Mouse (Mus musculus) kidney, adult 8-10 months (tissue): Measurements from ENCODE around the gene Rps16.

Experiments used
- DNase-seq, 2 experiments: peaks; one replicate each; pipeline ENCODE4 v3.0.0; 2022

Gene Rps16

DNA sequence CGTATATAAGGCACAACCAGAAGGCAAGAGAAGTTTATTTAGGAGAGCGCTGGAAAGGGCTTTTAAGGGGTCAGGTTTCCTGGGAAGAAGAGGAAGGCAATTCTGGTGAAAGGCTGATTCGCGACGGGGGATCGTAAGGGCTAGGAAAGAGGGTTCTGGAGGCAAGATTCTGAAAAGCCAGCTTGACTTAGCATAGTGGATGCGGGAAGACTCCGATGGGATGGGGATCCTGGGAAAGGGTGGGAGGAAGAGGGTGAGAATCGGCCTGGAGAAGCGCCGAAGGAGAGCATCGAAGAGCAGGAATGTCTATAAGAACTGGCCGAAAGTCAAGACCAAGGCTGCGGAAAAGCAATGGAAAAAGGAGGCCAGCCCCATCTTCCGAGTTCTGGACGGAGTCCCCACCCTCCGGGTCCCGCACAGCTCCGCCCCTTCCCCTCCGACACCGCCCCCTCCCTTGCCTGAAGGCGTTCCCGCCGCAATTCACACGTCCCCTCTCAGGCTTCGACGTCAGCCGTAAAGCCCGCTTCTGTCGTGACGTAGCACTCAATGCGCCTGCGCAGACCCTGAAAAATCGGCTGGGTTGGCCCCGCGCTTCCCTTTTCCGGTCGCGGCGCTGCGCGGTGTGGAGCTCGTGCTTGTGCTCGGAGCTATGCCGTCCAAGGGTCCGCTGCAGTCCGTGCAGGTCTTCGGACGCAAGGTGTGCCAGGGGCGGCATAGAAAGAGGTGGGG is at the start of gene Rps16:
Gene Rps16, plus strand, starts transcription at position 498 of the 729 bp plus-strand sequence.
- DNase-seq, result peak; percentile 96 to 97

DNA sequence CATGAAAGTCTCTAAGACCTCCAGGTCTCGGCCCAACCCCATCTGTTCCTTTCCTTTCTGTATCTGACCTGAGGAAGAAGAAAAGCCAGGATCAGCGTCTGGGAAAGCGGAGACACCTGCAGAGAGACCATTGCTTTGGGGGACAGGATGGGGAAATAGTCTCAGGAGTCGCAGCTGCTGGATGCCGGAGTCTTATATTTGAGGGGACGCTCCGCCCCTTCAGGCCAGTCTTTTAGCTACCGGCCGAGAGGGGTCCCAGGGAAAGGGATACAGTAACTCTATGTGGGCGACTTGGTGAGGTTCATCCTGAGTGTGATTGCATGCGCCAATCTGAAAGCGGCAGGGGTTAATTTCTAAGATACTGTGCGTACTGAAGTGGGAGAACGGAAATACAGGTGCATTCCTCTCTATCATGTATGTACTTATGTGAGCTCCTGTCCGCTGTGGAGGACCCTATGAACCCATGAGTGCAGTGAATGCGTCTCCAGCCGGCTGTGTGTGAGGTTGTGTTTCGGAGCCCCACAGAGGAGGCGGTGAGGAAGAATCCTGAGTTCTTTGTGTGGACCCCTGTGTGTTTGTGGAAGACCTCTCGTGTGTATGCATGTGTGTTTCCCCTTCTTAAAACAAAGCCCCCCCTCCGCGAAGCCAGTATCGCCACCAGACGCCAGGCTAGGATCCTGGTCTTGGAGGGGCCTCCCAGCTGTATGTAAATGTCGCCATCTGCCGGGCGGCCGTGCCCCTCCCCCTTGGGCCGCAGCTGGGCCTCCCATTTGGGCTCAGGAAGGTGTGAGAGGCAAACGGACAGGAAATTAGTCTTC is 48.6 kb upstream of the Rps16 start, which contains the start of gene Dll3:
Gene Dll3, minus strand, starts transcription at position 623 of the 818 bp plus-strand sequence.
- peak in 1 of 2 experiments; percentile 48 for DNase-seq

- DNase-seq, result peak; percentile 57 to 61
Observed at GRCm38 (mm10) chr7:28305641-28306040, 44.8 kb upstream of the Rps16 start.

- DNase-seq, result peak; percentile 63 to 66
Observed at GRCm38 (mm10) chr7:28306216-28306615, 44.2 kb upstream of the Rps16 start.

DNA sequence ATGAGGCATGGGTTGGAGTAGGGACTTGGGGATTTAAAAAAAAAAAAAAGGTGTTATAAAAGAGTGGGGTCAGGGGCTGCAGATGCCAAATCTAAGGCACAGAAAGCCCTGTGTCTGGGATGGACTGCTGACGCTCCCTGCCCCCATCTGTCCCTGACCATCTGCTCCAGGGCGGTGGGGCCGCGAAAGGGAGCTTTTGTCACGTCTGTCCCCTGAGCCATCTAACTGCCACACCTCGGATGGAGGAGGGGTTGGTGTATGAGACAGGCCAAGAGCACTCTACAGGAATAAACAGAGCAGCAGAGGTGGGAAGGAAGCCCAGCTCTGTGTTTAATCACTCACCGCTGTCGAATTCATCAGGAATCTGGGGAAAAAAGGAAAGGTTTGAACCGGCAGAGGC is 40.7 kb upstream of the Rps16 start:
- no peak for DNase-seq

DNA sequence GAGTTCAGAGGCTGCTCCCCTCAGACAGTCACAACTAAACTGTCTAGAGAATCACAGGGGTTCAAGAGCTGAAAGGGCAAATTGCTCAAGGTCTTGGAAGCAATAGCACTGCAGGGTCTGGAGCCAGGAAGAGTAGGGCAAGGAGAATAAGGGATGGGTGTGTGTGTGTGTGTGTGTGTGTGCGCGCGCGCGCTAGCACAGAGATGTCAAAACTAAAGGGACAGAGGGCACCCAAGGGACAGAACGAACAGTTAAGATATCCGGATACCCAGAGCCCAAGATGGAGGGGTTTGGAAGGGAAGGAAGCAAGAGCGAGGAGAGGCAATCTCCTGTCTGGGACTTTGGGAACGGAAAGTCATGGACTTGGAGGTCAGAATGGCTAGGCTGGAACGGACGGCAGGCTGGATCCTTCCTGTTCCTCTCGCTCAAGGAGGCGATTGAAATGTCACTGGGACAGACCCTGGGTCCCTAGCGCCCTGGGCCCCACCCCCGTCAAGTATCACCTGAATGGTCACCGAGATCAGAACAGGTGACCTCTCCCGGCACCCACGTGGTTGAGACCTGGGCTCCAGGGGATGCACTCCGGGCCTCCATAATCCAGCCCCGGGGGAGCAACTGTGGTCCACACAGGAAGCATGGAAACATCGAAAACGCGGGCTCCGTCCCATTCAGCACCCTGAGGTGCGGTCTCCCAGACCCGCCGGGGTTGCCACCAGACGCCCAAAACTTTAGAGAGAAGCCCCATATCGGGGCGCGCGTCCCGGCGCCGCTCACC is 39.1 kb upstream of the Rps16 start:
- DNase-seq, result peak in 1 of 2 experiments; percentile 35

DNA sequence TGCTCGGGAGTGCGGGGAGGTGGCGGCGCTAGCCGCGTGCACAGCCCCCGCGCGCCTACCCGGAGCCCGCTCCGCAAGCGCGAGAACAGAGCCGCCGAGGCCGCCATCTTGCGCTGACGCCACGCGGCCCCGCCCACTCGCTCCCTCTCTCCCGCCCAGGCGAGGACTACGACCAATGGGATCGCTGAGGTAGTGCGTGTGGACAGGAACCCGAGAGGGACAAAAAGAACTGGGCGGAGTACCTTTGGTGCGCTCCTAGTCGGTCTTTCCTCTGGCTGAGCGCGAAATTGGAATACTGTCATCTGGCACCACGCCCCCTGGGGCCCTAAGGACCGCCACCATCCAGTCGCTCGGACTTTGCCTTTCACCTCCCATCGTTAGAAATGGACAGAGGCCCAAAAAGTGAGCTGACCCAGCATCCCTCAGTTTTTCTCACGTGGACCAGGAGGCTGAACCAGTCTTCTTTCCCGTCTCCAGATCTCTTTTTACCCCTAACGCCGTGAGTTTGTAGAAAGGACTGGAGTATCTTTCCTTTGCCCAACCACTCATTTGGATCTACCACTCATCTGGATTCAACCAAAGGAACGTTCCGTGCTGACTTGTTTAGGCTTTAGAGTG is 38.4 kb upstream of the Rps16 start, which contains the start of gene Timm50:
Gene Timm50, minus strand, starts transcription at position 147 of the 618 bp plus-strand sequence.
- peak; percentile 97 to 98 for DNase-seq

- no peak for DNase-seq
Observed at GRCm38 (mm10) chr7:28318036-28318435, 32.4 kb upstream of the Rps16 start.

- no peak for DNase-seq
Observed at GRCm38 (mm10) chr7:28318714-28319113, 31.7 kb upstream of the Rps16 start.

GRCm38 (mm10) chr7:28321974-28322720 is 28.3 kb upstream of the Rps16 start:
- DNase-seq, result peak; percentile 46 to 56

DNA sequence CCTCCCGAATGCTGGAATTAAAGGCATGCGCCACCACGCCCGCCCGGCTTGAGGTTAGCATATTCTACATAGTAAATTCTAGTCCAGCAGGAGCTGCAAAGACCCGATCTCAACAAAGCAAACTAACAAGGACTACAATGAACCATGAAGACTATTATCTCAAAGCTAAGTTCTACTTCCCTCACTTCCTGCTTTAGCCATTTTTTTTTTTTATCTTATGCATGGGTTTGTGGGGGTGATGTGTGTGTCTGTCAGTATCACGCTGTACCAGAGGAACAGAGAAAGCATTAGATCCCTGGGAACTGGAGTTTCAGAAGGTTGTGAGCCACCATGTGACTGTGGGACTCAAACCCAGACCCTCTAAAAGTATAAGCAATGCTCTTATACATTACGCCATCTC is 25.2 kb upstream of the Rps16 start:
- no peak for DNase-seq

- DNase-seq, result no peak
Observed at GRCm38 (mm10) chr7:28326457-28326856, 24.0 kb upstream of the Rps16 start.

GRCm38 (mm10) chr7:28328260-28328659 is 22.2 kb upstream of the Rps16 start:
- no peak for DNase-seq

- DNase-seq, result no peak
Observed at GRCm38 (mm10) chr7:28334534-28334933, 15.9 kb upstream of the Rps16 start.

DNA sequence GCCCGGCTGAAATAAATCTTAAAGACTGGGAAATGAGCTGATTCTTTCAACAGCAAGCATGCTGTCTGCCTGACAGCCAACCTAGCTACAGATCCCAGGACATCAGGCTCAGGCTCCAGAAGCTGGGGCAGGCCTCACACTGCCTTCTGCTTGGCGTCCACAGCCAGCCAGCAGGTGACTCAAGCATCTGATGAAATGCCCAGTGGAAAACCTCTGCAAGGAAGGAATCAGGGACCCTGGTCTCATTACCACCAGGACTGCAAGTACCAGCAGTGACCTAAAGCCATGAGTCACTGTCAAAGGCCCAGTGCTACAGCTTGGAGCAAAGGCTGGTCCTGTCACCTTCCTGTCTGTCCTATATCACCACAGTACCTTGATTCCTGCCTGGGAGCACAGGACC is 15.0 kb upstream of the Rps16 start:
- DNase-seq, result no peak

DNA sequence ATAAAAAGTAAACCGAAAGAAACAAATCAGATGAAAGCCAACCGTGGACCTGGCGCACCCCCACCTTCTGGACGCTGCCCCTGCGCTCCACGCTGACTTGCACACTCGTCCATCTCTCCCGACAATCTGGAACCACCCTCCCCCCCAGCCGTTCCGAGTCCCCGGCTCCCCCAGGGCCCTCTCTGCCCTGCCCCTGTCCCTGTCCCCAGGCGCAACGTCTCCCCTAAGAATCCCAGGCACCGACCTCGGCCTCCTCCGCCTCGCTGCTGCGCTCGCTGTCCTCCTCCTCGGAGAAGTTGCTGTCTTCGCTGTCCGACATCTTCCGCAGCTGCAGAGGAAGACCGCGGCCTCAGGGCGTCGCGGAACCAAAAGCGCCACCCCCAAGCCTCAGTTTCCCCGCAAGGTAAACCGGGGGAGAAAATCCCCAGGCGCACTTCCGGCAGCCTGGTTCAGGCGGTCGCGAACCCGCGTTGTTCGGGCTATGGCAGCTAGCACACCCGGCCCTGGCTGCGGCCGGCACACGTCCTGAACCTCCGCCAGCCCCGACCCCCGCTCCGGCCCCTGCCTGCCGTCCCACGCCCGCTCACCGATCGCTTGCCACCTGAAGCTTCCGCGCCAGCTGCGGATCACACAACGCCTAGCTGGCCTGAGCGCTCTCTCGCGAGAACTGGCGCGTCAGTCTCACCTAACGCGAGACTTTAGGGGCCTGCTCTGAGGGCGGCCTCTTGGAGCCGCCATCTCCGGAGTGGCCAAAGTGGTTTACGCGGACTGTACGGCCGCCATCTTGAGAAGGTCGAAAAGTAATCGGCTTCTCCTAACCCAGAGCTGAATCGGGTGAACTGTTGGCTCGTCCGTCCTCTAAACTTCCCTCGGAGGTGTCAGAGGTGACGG is 12.1 kb upstream of the Rps16 start, which contains the start of gene Supt5:
Gene Supt5, minus strand, starts transcription at position 639 of the 891 bp plus-strand sequence.
- DNase-seq, result peak; percentile 98

DNA sequence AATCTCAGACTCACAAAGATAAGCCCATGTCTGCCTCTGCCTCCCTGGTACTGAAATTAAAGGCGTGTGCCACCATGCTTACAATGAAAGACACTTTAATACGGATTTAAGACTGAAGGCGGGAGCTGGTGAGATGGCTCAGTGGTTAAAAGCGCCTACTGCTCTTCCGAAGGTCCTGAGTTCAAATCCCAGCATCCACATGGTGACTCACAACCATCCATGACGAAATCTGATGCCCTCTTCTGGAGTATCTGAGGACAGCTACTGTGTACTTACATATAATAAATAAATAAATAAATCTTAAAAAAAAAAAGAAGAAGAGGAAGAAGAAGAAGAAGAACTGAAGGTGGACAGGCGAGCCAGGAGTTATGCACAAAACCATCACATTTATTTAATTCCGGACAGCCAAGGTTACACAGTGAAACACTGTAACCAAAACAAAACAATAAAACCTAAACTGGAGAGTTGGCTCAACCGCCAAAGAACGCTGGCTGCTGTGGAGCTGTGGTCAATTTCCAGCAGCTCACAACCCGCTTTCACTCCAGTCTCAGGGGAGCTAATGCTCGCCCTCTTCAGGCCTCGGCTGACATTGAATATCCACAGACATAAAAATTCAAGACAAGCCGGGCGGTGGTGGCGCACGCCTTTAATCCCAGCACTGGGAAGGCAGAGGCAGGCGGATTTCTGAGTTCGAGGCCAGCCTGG is 11.1 kb upstream of the Rps16 start:
- peak; percentile 63 to 66 for DNase-seq

DNA sequence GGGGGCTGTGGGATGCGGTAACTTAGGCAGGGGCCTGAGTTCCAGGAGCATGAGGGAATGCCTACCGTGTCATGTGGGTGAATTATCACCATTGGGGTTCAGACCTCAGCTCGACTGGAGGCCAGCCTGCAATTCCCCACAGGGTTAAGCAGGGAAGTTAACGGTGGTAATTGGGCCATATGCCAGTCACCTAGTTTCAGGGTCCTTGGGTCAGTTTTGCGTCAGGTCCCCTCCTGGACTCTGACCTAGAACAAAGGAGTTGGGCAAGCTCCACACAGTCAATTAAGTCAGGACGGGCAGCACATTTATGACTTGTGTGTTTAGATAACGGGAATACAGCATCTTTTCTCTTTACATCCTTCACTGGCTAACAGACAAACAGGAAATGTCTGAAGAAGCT is 9.1 kb upstream of the Rps16 start:
- DNase-seq, result no peak

DNA sequence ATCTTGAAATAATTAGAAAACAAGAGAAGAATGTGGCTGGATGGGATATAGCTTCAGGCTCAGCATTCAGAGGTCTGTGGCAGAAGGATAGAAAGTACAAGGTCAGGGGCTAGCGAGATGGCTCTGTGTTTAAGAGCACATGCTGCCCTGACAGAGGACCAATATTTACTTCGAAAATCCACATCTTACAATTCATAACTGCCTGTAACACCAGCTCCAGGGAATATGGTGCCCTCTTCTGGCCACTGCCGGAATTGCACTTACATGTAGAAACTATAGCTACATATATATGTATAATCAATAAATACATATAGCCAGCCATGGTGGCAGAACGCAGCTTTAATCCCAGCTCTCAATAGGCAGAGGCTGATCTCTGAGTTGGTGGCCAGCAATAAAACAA is 5.8 kb upstream of the Rps16 start:
- peak; percentile 14 to 64 for DNase-seq

DNA sequence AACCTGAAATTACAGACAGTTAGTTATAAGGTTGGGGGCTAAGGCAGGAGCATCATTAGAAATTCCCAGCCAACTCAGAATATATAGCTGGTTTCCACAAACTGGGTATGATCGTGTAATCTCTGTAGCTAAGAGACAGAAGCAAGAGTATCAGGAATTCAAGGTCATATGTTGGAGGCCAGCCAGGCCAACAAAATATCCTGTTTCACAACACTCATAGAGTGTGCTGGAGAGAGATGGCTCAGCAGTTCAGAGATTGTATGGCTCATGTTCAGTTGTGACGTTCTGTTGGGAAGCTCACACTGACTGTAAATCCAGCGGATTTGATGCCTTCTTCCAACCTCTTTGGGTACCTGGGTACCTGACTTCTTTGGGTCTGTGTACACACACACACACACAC is 2.7 kb upstream of the Rps16 start:
- no peak for DNase-seq
